Mouse (Mus musculus) hindbrain, embryonic 14.5 days (tissue): ENCODE measurements around the gene Elovl7. TPM values are rescaled to one million over a fixed set of nuclear protein-coding genes. Genes with fewer than 3 reads are reported as not detected.

Experiments
- ATAC-seq: fragments of 200-750 bp; cut with Nextera tagmentation; 2 replicates; pipeline ENCODE4 v1.8.0; 2017; ENCODE audit warnings: moderate number of reproducible peaks, mild to moderate bottlenecking, moderate TSS enrichment, moderate library complexity; ENCODE audit not compliant: low FRiP score
- DNase-seq: peaks from one replicate; pipeline ENCODE4 v3.0.0-alpha.2; 2015; ENCODE audit warnings: low spot score
- H3K27ac ChIP-seq: fragments of 300-500 bp; sonication (generic); 2 replicates; pipeline ENCODE4 v1.5.1; 2014; ENCODE audit warnings: mild to moderate bottlenecking, moderate library complexity
- H3K27me3 ChIP-seq: fragments of 300-500 bp; sonication (generic); 2 replicates; pipeline ENCODE4 v1.6.1; 2014; ENCODE audit warnings: mild to moderate bottlenecking, low read length, mixed read lengths; ENCODE audit not compliant: control insufficient read depth, insufficient read depth
- H3K36me3 ChIP-seq: fragments of 300-500 bp; sonication (generic); replicated peaks from 2 replicates; pipeline ENCODE4 v1.6.1; 2014; ENCODE audit not compliant: control insufficient read depth, insufficient read depth
- H3K4me1 ChIP-seq: fragments of 300-500 bp; sonication (generic); replicated peaks from 2 replicates; pipeline ENCODE4 v1.6.1; 2014; ENCODE audit warnings: antibody characterized with exemption, low read length, mixed read lengths; ENCODE audit not compliant: control insufficient read depth, insufficient read depth
- H3K4me2 ChIP-seq: fragments of 300-500 bp; sonication (generic); replicated peaks from 2 replicates; pipeline ENCODE4 v1.6.1; 2014; ENCODE audit warnings: mild to moderate bottlenecking, moderate library complexity
- H3K4me3 ChIP-seq: fragments of 300-500 bp; sonication (generic); replicated peaks from 2 replicates; pipeline ENCODE4 v1.5.1; 2014; ENCODE audit warnings: mild to moderate bottlenecking, low read length
- H3K9ac ChIP-seq: fragments of 300-500 bp; sonication (generic); 2 replicates; pipeline ENCODE4 v1.6.1; 2014
- H3K9me3 ChIP-seq: fragments of 300-500 bp; sonication (generic); 2 replicates; pipeline ENCODE4 v1.6.1; 2016; ENCODE audit warnings: low read length; ENCODE audit not compliant: control insufficient read depth
- WGBS: fragments of 180-500 bp; shearing (Covaris S2); extraction: QIAGEN DNeasy Blood & Tissue Kit; methylation state at CpG from one replicate; pipeline ENCODE4 v1.1.7; 2014; 5-methylcytosine and 5-hydroxymethylcytosine counted together
- polyA plus RNA-seq: library from polyadenylated mRNA; unstranded; fragments of >200 nt; fragmentation: Nextera tagmentation; extraction: Ambion mirVana; gene quantifications from 2 replicates; pipeline ENCODE4 v1.2.1, GENCODE M21; 2014

Elovl7 gene
- polyA plus RNA-seq, 1 experiment from 2014 or later: 2.5 TPM

GRCm38 (mm10) chr13:108287953-108288352 lies 73.7 kb downstream of the Elovl7 start:
- H3K27me3 ChIP-seq: no peaks in the 10 kb centered on the region
- H3K9ac ChIP-seq: no peak overlapping the region
- ATAC-seq (no peak), DNase-seq (no peak)
- no peak overlapping the region for H3K4me2 ChIP-seq
- no peaks in the 10 kb centered on the region for H3K36me3 ChIP-seq
- H3K9me3 ChIP-seq: no peaks in the 10 kb centered on the region
- H3K4me3 ChIP-seq: no peak overlapping the region
- H3K27ac ChIP-seq: no peak overlapping the region
- WGBS: 73% methylated on average over 3 of the region's 3 CpGs
- no peaks in the 10 kb centered on the region for H3K4me1 ChIP-seq

- no peak overlapping the region for H3K4me3 ChIP-seq
- H3K4me2 ChIP-seq: no peak overlapping the region
- no peak for DNase-seq
- no peaks in the 10 kb centered on the region for H3K27me3 ChIP-seq
- H3K9ac ChIP-seq: no peak overlapping the region
- 83% methylated on average over 3 of the region's 3 CpGs for WGBS
- H3K27ac ChIP-seq: no peak overlapping the region
- H3K9me3 ChIP-seq: no peaks in the 10 kb centered on the region
- ATAC-seq: no peak
- no peaks in the 10 kb centered on the region for H3K36me3 ChIP-seq
- no peaks in the 10 kb centered on the region for H3K4me1 ChIP-seq
These were observed 75.2 kb downstream of the Elovl7 start for GRCm38 (mm10) chr13:108289436-108289835.

- Histone ChIP-seq H3K36me3 (no peaks in the 10 kb centered on the region), H3K4me3 (no peak overlapping the region), H3K9me3 (no peaks in the 10 kb centered on the region), H3K9ac (no peak overlapping the region), H3K27ac (no peak overlapping the region), H3K27me3 (no peaks in the 10 kb centered on the region), H3K4me2 (no peak overlapping the region), H3K4me1 (no peaks in the 10 kb centered on the region)
- no peak for DNase-seq
- ATAC-seq: no peak
- 92% methylated on average over 4 of the region's 4 CpGs for WGBS
These were observed 76.1 kb downstream of the Elovl7 start for GRCm38 (mm10) chr13:108290314-108290713.

GRCm38 (mm10) chr13:108297350-108298093 lies 83.3 kb downstream of the Elovl7 start:
- H3K27me3 ChIP-seq: no peaks in the 10 kb centered on the region
- H3K4me3 ChIP-seq: peak overlapping the region; percentile 8; the same call in 1 of the 2 replicates
- WGBS: 22% methylated on average over 12 of the region's 12 CpGs
- ATAC-seq (peak; percentile 81), DNase-seq (no peak)
- no peaks in the 10 kb centered on the region for H3K9me3 ChIP-seq
- H3K36me3 ChIP-seq: no peaks in the 10 kb centered on the region
- peak overlapping the region; percentile 34 for H3K4me2 ChIP-seq
- peak overlapping the region; percentile 16; the same call in 1 of the 2 replicates for H3K9ac ChIP-seq
- H3K27ac ChIP-seq: peak overlapping the region; percentile 58
- H3K4me1 ChIP-seq: no peaks in the 10 kb centered on the region

- Histone ChIP-seq H3K27me3 (no peaks in the 10 kb centered on the region), H3K4me3 (no peak overlapping the region), H3K4me2 (no peak overlapping the region), H3K27ac (no peak overlapping the region), H3K9me3 (no peaks in the 10 kb centered on the region), H3K4me1 (no peaks in the 10 kb centered on the region), H3K36me3 (no peaks in the 10 kb centered on the region), H3K9ac (no peak overlapping the region)
- 76% methylated on average over 5 of the region's 5 CpGs for WGBS
- DNase-seq (no peak), ATAC-seq (no peak)
These were observed 84.0 kb downstream of the Elovl7 start for GRCm38 (mm10) chr13:108298241-108298640.

GRCm38 (mm10) chr13:108300346-108300950 lies 86.2 kb downstream of the Elovl7 start:
- Histone ChIP-seq H3K9me3 (no peaks in the 10 kb centered on the region), H3K27ac (no peak overlapping the region), H3K36me3 (no peaks in the 10 kb centered on the region), H3K4me3 (no peak overlapping the region), H3K4me1 (no peaks in the 10 kb centered on the region), H3K9ac (no peak overlapping the region), H3K4me2 (no peak overlapping the region), H3K27me3 (no peaks in the 10 kb centered on the region)
- no peak for DNase-seq
- ATAC-seq: no peak
- 22% methylated on average over 5 of the region's 5 CpGs for WGBS

- H3K9ac ChIP-seq: no peak overlapping the region
- H3K27ac ChIP-seq: no peak overlapping the region
- no peak overlapping the region for H3K4me3 ChIP-seq
- no peak for ATAC-seq
- no peaks in the 10 kb centered on the region for H3K27me3 ChIP-seq
- H3K9me3 ChIP-seq: no peaks in the 10 kb centered on the region
- H3K36me3 ChIP-seq: no peaks in the 10 kb centered on the region
- H3K4me1 ChIP-seq: no peaks in the 10 kb centered on the region
- 45% methylated on average over 7 of the region's 7 CpGs for WGBS
- no peak for DNase-seq
- H3K4me2 ChIP-seq: no peak overlapping the region
These were observed 87.2 kb downstream of the Elovl7 start for GRCm38 (mm10) chr13:108301411-108301810.

- Histone ChIP-seq H3K9ac (no peak overlapping the region), H3K36me3 (no peaks in the 10 kb centered on the region), H3K9me3 (no peaks in the 10 kb centered on the region), H3K4me2 (no peak overlapping the region), H3K4me1 (no peaks in the 10 kb centered on the region), H3K27ac (no peak overlapping the region), H3K4me3 (no peak overlapping the region), H3K27me3 (no peaks in the 10 kb centered on the region)
- 79% methylated on average over 7 of the region's 7 CpGs for WGBS
- ATAC-seq: no peak
- DNase-seq: no peak
These were observed 88.9 kb downstream of the Elovl7 start for GRCm38 (mm10) chr13:108302957-108303675.

- Histone ChIP-seq H3K4me2 (no peak overlapping the region), H3K27me3 (no peaks in the 10 kb centered on the region), H3K36me3 (no peaks in the 10 kb centered on the region), H3K27ac (no peak overlapping the region), H3K4me3 (no peak overlapping the region), H3K4me1 (no peaks in the 10 kb centered on the region), H3K9ac (no peak overlapping the region), H3K9me3 (no peaks in the 10 kb centered on the region)
- no peak for DNase-seq
- ATAC-seq: no peak
- 73% methylated on average over 1 of the region's 1 CpGs for WGBS
These were observed 89.6 kb downstream of the Elovl7 start for GRCm38 (mm10) chr13:108303841-108304240.
